Mouse (Mus musculus): Measurements from ENCODE around the gene Calhm2. TPM values are rescaled to one million over a fixed set of nuclear protein-coding genes. Genes with fewer than 3 reads are reported as not detected.
A peak's percentile ranks its signal among the peaks of the same experiment; 100 is the strongest.
"Not testable (repeated sequence)": the region's sequence is repeated elsewhere in the genome, so short reads cannot be mapped to it uniquely, and the experiment has no call there.

Calhm2 gene
- polyA plus RNA-seq, 3 experiments from 2014 or later = 13.3 to 21.6 (median 15.8) TPM

DNA sequence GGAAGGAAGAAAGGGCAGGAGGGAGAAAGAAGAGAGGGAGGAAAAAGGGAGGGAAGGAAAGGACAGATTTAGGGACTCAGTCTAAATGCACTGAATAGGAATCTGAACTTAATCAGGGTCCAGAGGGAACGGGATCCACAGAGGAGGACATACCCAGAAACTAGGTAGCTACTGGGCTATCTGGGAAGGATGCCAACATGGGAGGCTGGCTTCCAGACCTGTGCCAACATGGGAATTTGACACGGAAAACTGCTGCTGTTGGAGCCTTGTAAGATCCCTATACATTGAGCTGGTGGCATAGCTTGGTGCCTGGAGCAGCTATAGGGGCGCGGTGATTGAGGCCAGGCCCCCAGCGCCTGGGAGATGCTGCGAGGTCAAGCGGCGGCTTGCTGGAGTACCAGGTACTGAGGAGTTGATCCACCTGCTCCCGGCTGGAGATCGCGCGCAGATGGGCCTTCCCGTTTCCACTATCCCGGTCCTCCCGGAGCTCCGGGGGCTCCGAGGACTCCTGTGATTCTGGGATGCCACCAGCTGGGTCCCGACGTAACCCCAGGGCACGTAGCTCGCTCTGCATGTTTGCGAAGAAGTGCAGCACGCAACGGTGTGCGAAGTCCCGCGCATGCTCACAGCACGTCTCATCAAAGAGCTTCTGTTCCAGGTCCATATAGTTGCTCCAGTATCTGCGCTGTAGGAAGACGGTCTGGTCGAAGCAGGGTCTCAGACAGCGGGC is 13.4 kb upstream of the Calhm2 start:
- no peak for ATAC-seq

DNA sequence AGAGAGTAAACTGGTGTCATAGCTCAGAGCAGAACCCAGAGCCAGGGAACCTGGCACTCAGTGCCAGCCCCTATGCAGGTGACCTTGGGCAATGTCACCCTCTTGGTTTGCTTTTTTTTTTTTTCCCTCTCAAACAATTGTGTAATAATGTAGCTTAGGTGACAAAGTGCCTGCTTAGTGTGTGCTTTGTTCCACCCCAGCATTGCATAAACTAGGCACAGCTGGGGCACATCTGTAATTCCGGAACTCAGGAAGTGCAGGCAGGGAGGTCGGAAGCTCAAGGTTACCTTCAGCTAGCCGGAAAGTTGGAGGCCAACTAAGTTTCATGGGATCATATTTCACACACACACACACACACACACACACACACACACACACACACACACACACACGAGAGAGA is 11.8 kb upstream of the Calhm2 start:
- ATAC-seq = no peak

DNA sequence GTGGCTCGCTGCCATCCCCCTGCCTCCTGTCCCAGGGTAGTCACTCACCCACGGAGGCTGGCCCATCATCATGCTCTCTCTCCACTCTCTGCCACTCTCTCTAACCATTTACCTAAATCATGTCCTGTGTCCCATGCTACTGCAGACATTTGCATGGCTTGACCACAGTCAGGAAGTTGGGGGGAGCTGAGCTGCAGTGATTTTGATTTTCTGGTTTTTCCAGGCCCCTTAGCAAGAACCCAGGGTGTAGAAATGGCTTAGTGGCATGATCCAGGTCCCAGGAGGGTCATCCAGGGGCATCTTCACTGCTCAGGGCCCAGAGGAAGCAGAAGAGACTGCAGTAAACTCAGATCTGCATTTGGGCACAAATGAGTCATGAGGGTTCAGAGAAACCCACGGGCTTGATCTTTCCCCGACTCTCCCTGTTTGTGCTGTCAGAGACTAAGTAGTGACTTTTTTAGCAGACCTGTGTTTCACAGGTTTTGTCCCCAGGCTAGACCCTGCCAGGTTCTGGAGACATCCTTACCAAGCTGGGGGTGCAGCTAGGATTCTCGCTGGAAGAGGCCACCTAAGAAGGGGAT is 10.3 kb upstream of the Calhm2 start:
- ATAC-seq = peak; percentile 17

DNA sequence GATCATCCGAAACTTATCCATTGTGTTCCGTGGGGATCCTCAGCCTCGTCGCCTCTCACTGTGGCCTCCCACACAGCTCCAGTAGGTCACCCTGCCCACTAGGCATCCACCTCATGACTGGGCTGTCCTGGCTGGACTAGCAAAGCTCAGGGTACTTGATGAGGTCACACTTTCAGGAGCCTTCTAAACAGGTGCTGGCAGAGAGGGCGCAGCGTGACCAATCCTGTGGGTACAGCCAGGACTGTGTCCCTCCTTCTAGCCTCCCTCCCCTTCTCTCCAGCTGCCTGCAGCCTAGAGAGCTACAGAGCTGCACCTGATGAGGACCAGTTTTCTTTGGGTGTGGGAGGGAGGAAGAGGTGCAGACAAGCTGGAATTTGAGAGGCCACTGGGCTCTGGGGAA is 6.1 kb upstream of the Calhm2 start, which contains the start of gene Calhm1:
Gene Calhm1 (minus strand): TSS at position 101 of the 400 bp plus-strand sequence.
- no peak for ATAC-seq

DNA sequence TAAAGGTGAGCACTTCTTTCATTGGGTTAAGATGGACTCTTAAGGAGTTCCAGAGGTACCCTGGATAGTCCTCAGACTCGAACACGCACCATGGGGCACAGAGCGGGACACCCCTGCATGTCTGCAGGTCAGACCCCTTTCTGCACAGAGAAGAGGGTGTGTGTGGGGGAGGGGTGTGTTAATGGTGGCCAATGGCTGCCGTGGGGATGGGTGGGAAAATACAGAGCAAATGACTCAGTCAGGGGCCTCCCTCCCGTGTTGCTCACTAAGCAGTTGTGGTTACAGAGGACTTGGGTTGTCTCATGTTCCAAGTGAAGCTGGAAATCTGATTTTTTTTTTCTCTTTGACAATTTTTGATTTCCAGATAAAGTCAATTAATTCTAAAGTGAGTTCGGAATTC is 4.3 kb upstream of the Calhm2 start:
- ATAC-seq = no peak

DNA sequence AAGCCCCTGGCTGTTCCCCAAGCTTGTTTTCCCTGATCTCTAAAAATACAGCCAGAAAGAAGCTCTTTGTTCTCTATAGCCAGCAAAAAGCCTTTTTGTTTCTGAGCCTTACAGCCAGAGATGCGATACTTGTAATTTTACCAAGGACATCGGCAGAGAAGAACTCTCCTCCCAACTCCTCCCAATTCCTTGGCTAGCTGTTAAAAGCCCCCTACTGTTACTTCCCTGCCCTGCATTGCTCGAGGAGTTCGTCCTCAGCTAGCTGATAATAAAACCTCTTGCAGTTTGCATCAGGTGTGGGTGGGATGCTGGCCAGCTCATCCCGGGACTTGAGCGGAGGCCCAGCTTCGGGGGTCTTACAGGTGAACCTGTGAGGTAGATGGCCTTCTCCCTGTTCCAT is 1.5 kb upstream of the Calhm2 start:
- ATAC-seq = not testable (repeated sequence)

DNA sequence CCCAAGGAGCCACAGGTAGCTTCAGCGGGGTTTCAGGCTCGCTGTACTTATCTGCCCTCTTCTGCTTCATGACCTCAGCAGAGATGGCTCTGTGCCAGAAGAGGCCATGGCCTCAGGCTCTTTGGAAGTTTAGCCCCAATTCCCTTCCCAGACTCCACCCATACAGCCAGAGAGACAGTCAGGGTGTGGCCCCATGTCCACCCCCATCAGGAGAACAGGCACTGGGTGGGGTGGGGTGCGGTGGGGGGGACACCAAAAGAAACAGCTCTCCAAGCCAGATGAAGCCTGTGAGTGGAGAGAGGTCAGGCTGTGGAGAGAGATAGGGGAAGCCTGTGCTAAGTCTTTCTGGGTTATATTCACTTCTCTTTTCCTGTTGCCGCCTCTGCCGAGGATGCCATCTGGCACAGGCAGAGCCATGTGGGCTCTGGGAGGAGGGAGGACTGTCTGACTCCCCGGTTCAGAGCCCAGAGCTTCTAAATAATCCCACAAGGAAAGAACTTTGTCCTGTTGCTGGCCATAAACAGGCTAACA is 978 bp downstream of the Calhm2 start:
- no peak for ATAC-seq

DNA sequence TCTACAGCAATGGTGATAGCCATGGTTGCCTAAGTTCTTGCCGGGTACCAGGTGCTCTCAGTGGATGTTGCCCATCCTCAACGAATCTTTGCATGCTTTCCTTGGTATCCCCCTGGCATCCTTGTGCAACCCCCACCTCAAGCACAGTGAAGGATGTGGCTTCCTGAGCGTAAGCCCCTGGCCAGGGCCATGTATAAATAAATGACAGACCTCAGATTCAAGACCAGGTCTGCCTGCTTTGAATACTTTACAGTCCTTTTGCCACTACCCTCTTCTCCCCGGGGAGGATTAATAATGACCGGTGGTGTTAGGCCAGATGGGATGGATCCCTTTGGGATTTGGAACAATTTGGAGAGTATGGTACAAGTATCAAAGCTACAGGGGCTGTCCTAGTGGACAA is 1.9 kb downstream of the Calhm2 start:
- no peak for ATAC-seq

DNA sequence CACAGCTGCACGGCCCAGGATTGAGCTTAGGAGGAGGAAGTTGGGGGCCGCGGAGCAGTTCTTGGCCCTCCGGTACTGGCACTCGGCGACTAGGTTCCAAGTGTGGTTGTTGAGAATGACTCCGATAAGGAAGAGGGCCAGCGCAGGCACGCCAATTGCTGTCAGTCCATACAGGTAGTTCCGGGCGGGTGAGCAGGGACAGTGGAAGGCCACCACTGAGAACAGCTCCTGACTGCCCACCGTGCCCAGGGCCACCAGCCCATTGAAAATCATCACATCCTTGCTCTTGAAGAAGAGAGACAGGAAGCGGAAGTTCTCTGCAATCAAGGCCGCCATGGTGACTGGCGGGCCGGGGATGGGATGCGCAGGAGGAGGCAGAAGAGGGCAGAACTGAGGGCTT is 2.5 kb downstream of the Calhm2 start:
- ATAC-seq = no peak

DNA sequence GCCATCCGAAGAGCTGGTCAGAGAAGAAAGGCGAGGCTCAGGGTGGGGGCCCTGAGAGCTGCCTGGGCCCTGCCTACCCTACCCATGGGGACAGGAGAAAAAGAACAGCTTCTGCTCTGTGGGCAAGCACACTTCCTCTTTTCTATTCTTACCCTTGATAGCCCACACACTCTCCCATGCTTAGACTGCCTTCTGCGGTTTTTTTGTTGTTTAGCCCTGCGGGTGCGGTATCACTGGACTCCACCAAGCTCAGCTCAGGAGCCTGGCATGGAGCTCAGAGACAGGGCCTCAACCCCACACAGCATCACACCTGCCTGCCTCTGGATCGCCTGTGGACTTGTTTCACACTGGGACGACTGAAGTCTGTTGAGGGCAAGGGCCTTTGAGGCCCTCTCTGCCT is 4.9 kb downstream of the Calhm2 start:
- ATAC-seq = no peak

DNA sequence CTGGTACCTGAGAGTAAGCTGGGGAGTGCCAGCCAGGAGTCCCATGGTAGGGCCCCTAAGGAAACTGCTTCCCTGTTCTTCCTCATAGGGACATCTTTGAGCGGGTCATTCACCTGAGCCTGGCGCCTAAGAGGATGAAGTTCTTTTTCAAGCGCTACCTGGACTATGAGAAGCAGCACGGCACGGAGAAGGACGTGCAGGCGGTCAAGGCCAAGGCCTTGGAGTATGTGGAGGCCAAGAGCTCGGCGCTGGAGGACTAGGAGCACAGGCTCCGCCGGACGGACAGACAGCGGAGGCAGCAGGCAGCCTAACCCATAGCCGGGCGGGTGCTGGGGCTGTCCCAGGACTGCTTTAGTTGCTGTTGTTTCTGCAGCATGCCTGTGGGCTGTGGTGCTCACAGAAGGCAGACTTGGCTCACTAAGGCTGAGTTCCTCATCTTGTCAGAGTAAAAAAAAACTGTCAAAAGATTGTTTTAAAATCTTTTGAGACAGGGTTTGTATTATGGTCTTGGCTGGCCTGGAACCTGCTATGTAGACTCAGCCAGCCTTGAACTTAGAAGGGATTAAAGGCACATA is 7.5 kb downstream of the Calhm2 start:
- ATAC-seq = no peak

DNA sequence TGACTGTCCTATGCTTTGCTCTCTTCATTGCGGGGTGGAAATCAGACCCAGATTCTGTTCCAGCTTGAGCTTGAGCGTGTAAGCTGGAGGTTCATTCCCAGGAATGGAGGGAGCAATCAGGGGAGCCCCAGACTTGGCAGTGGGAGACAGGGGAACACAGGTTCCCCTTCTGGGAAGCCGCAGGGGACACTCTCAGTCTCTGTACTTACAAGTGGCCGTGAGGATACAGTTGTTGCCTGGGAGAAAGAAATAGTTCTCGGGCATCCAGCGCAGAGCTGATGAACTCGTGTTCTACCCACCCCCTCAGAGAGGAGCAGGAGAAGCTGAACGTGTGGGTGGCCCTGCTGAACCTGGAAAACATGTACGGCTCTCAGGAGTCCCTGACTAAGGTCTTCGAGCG is 9.3 kb downstream of the Calhm2 start:
- no peak for ATAC-seq

DNA sequence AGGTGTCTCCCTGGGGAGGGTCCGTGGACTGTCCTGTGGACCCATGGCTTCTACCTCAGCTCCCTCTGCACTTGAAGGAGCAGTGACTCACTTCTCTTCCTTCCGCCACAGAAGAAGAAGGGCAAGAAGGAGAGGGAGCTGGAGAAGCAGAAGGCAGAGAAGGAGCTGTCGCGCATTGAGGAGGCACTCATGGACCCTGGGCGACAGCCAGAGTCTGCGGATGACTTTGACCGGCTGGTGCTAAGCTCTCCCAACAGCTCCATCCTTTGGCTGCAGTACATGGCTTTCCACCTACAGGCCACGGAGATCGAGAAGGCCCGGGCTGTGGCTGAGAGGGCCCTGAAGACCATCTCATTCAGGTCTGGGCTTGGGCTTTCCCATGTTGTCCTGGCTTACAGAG is 9.9 kb downstream of the Calhm2 start:
- no peak for ATAC-seq

DNA sequence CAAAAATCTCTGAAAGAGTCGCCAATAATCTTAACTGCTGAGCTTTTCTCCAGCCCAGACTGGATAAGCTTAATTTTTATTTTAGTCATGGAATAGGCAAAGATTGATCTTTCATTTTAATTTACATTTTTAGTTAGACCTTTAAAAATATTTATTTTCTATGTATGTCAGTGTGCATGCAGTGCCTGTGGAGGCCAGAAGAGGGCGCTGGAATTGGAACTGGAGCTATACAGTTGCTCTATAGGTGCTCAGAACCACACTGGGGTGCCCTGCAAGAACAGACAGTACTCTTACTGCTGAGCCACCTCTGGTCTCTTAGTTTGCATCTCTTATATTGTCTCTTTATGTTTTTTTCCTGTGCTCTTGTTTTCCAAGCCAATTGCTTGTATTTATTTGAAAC is 15.3 kb downstream of the Calhm2 start:
- no peak for ATAC-seq

DNA sequence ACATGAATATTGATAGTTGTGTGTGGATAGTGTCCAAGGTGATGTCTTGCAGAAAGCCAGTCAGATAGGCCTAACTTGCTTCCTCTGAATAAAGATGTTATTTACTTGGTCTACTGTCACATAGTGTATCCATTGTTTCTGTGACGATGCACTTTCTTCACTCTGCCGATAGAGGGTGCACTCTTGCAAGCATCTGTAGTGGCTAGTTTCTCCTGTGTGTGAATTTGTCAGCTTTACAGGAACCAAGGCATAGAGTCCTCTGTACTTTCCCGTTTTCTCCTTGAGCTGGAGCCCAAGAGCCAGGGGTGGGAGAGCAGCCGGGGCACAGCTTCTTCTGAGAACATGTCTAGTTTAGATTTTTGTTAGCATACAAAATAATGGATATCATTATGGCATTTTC is 17.0 kb downstream of the Calhm2 start:
- no peak for ATAC-seq

DNA sequence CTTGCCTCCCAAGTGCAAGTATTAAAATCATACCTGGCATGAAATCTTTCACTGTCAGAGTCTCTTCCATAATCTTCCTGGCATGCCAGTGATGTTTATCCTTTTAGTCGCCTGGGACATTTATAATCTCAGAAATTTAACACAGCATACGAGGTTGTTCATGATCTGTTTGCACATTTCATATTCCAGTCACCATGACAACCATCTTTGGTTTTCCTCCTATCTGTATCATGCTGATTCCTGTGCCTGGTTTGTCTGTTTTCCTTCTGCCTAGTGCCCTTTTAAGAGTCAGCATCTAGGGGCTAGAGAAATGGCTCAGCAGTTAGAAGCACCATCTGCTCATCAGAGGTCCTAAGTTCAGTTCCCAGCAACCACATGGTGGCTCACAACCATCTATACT is 19.5 kb downstream of the Calhm2 start:
- no peak for ATAC-seq

DNA sequence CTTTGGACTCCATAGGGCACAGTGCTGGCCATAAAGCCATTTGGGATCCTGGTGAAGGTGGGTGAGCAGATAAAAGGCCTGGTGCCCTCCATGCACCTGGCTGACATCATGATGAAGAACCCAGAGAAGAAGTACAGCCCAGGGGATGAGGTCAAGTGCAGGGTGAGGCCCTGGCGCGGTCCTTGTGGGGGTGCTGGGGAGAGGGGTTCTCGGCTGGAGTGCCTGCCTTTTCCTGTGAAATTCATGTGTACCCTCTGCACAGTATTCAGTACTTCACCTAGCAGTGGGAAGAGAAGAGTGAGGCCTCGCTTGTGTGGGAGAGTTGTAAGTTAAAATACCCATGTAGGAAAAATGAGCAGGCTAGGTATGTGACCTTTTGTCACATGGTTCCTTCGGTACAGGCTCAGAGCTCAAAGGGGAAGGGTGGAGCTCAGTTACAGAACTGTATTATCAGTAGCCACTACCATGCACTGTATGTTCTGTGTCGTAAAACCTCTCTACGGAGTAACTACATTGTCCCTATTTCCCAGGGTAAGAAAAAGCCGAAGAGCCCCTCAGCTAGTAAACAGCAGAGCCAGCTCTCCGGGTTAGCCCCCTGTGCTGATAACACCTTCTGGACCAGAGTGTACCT is 33.3 kb downstream of the Calhm2 start:
- no peak for ATAC-seq

DNA sequence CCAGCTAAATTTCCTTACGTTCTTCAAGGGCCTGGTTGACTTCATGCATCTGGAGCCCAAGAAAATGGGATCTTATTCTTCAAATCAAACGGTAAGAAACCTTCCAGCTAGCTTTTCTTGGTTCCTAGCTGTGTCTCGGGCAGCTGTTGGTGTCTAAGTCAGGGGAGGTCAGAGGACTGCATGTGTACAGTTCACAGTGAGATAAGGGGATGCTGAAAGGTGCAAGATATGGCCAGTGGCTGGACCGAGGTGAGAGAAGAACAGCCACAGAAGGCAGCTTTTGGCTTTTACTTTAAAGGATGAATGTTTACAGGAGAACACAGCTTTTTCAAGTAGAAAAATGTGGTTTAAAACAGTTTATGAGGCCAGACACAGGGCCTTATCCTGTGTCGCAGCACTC is 37.0 kb downstream of the Calhm2 start:
- ATAC-seq = no peak

DNA sequence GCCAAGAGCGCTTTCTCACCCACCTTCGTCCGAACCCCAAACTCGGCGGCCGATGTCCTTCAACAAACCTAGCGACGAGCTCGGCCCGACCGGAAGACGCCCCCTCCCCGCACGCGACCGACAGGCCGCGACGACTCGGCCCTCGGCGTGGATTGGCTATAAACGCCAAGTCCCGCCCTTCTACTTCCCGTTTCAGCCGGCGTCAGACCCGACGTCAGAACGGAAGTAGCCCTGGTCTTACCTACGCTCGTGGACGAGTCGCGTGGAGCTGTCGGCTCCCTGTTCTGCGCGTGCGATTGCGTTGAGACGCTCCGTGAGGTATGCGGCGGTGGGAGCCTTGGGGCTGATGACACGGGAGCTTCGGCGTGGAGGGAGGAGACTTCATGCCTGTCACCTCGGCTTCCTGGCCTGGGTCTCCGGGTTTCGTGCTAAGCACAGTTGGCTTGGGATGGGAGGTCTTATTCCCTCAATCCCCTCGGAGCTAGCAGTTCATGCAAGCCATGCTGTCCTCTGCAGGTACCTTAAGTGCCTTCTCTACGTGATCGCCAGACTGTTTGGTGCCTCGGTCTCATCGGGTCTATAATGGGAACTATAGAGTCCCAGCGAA is 47.4 kb downstream of the Calhm2 start, which contains the start of the genes Usmg5 and Pdcd11:
Gene Usmg5 (minus strand): TSS at position 98 of the 607 bp plus-strand sequence.
Gene Pdcd11 (plus strand): TSS at position 219 of the 607 bp plus-strand sequence.
- peak; percentile 96 for ATAC-seq

DNA sequence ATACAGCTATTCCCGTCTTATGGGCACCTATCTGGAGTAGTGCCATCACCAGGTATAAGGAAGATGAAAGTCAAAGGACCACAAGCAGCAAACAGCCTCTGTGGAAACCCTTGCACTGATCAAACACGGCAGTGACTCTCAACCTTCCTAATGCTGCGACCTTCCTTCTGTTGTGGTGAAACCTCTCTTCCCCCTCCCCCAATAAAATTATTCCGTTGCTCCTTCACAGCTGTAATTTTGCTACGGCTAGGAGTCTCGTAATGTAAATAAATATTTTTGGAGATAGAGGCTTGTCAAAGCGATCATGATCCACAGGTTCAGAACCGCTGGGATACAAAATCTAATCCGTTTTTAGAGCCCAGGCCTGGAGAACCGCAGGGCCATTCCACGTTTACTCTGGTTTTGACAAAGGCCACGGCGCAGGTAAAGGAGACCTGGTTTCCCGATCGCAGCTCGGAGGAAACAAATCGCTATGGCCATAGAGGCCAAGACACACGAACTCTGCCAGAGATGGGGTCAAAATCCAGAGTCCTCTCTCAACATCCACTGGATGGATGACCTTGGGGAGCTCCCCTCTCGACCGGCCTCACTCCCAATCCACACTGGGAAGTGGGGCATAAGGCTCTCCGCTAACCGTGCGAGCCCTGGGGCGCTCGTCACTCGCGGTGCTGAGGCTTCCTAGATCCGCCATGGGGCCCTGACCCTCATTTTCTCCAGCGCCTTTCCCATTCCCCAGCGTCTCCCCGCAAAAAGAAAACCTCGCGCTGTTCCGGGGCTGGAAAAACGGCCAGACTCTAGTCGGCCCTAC is 48.2 kb downstream of the Calhm2 start:
- ATAC-seq = peak; percentile 39

DNA sequence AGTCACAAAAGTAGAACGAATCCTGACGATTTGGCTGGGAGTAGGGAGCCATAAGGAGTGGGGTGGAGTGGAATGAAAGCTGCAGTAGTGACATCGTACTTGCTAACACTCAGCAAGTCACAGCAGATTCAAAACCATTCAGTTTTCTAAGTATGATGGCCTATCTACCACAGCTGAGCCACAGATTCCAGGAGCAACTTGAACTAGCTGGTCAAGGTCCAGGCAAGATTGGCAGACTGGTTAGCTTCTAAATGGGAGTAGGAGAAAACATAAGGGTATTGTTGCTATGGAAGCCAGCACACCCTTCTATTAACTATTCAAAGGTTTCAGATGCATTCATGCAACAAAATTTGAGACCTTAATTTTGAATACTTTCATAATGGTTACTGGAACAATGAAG is 49.9 kb downstream of the Calhm2 start:
- ATAC-seq = no peak

All from inflammation-experienced regulatory T-cells, adult 6 months (primary cell).